Mouse (Mus musculus): Measurements from ENCODE around the gene Cyren. TPM values are rescaled to one million over a fixed set of nuclear protein-coding genes. Genes with fewer than 3 reads are reported as not detected.

Gene Cyren
- polyA plus RNA-seq, 1 experiment from 2014 or later, result 12.5 TPM

GRCm38 (mm10) chr6:34910371-34911219 is 32.7 kb upstream of the Cyren start, which contains the start of gene Wdr91:
Gene Wdr91, minus strand, starts transcription at chr6:34910876.
- no peaks in the 10 kb centered on the region for H3K9me3 ChIP-seq (ENCODE audit: control insufficient read depth, low read length)
- H3K4me2 ChIP-seq (ENCODE audit: low read length), result peak within 1 kb of the TSS; percentile 68
- H3K36me3 ChIP-seq (ENCODE audit: control insufficient read depth, insufficient read depth), result no peaks in the 10 kb centered on the region
- ATAC-seq, result peak; percentile 93
- WGBS, result 0% methylated on average over 50 of the region's 64 CpGs
- no peaks in the 10 kb centered on the region for H3K27me3 ChIP-seq (replicated peaks; ENCODE audit: control insufficient read depth, insufficient read depth, low read length)
- peak within 1 kb of the TSS; percentile 85 for H3K27ac ChIP-seq (ENCODE audit: low read length)
- H3K9ac ChIP-seq (replicated peaks; ENCODE audit: low read depth, low read length), result peak within 1 kb of the TSS; percentile 81
- H3K4me1 ChIP-seq (replicated peaks; ENCODE audit: control insufficient read depth, insufficient read depth, low read length), result peaks cover 9% of the 10 kb centered on the region
- peak within 1 kb of the TSS; percentile 86 for H3K4me3 ChIP-seq (replicated peaks; ENCODE audit: low read length)

- Histone ChIP-seq H3K27ac (ENCODE audit: low read length) (peak overlapping the region; percentile 85), H3K4me2 (ENCODE audit: low read length) (peak overlapping the region; percentile 68), H3K9ac (replicated peaks; ENCODE audit: low read depth, low read length) (peak overlapping the region; percentile 81), H3K27me3 (replicated peaks; ENCODE audit: control insufficient read depth, insufficient read depth, low read length) (no peaks in the 10 kb centered on the region), H3K9me3 (ENCODE audit: control insufficient read depth, low read length) (no peaks in the 10 kb centered on the region), H3K4me1 (replicated peaks; ENCODE audit: control insufficient read depth, insufficient read depth, low read length) (peaks cover 9% of the 10 kb centered on the region), H3K36me3 (ENCODE audit: control insufficient read depth, insufficient read depth) (peaks cover 4% of the 10 kb centered on the region; the same call in 1 of the 2 replicates), H3K4me3 (replicated peaks; ENCODE audit: low read length) (peak overlapping the region; percentile 86)
- WGBS, result 45% methylated on average over 8 of the region's 8 CpGs
- no peak; the same call in 1 of the 2 replicates for ATAC-seq
Observed at GRCm38 (mm10) chr6:34909631-34910345, 31.9 kb upstream of the Cyren start.

- WGBS, result 90% methylated on average over 18 of the region's 18 CpGs
- no peak for ATAC-seq
Observed at GRCm38 (mm10) chr6:34907696-34908260, 29.9 kb upstream of the Cyren start.

GRCm38 (mm10) chr6:34907121-34907614 is 29.3 kb upstream of the Cyren start:
- peaks cover 9% of the 10 kb centered on the region for H3K36me3 ChIP-seq (ENCODE audit: control insufficient read depth, insufficient read depth)
- peaks cover 9% of the 10 kb centered on the region for H3K4me1 ChIP-seq (replicated peaks; ENCODE audit: control insufficient read depth, insufficient read depth, low read length)
- H3K4me3 ChIP-seq (replicated peaks; ENCODE audit: low read length), result no peak overlapping the region
- no peaks in the 10 kb centered on the region for H3K27me3 ChIP-seq (replicated peaks; ENCODE audit: control insufficient read depth, insufficient read depth, low read length)
- H3K4me2 ChIP-seq (ENCODE audit: low read length), result no peak overlapping the region
- H3K9ac ChIP-seq (replicated peaks; ENCODE audit: low read depth, low read length), result no peak overlapping the region
- no peaks in the 10 kb centered on the region for H3K9me3 ChIP-seq (ENCODE audit: control insufficient read depth, low read length)
- 81% methylated on average over 2 of the region's 2 CpGs for WGBS
- ATAC-seq, result no peak
- no peak overlapping the region for H3K27ac ChIP-seq (ENCODE audit: low read length)

More at GRCm38 (mm10) chr6:34907696-34908260, 29.9 kb upstream of the Cyren start:
- peaks cover 9% of the 10 kb centered on the region for H3K36me3 ChIP-seq (ENCODE audit: control insufficient read depth, insufficient read depth)
- no peaks in the 10 kb centered on the region for H3K9me3 ChIP-seq (ENCODE audit: control insufficient read depth, low read length)
- no peak overlapping the region for H3K27ac ChIP-seq (ENCODE audit: low read length)
- H3K4me1 ChIP-seq (replicated peaks; ENCODE audit: control insufficient read depth, insufficient read depth, low read length), result peaks cover 9% of the 10 kb centered on the region
- no peak overlapping the region for H3K4me3 ChIP-seq (replicated peaks; ENCODE audit: low read length)
- H3K27me3 ChIP-seq (replicated peaks; ENCODE audit: control insufficient read depth, insufficient read depth, low read length), result no peaks in the 10 kb centered on the region
- no peak overlapping the region for H3K9ac ChIP-seq (replicated peaks; ENCODE audit: low read depth, low read length)
- no peak overlapping the region for H3K4me2 ChIP-seq (ENCODE audit: low read length)

- no peaks in the 10 kb centered on the region for H3K9me3 ChIP-seq (ENCODE audit: control insufficient read depth, low read length)
- 85% methylated on average over 4 of the region's 4 CpGs for WGBS
- peaks cover 9% of the 10 kb centered on the region for H3K4me1 ChIP-seq (replicated peaks; ENCODE audit: control insufficient read depth, insufficient read depth, low read length)
- H3K27ac ChIP-seq (ENCODE audit: low read length), result no peak overlapping the region
- H3K4me3 ChIP-seq (replicated peaks; ENCODE audit: low read length), result no peak overlapping the region
- no peaks in the 10 kb centered on the region for H3K27me3 ChIP-seq (replicated peaks; ENCODE audit: control insufficient read depth, insufficient read depth, low read length)
- peaks cover 9% of the 10 kb centered on the region for H3K36me3 ChIP-seq (ENCODE audit: control insufficient read depth, insufficient read depth)
- no peak overlapping the region for H3K4me2 ChIP-seq (ENCODE audit: low read length)
- ATAC-seq, result no peak
- H3K9ac ChIP-seq (replicated peaks; ENCODE audit: low read depth, low read length), result no peak overlapping the region
Observed at GRCm38 (mm10) chr6:34906661-34907060, 28.8 kb upstream of the Cyren start.

GRCm38 (mm10) chr6:34906125-34906524 is 28.3 kb upstream of the Cyren start:
- Histone ChIP-seq H3K27me3 (replicated peaks; ENCODE audit: control insufficient read depth, insufficient read depth, low read length) (no peaks in the 10 kb centered on the region), H3K9me3 (ENCODE audit: control insufficient read depth, low read length) (no peaks in the 10 kb centered on the region), H3K36me3 (ENCODE audit: control insufficient read depth, insufficient read depth) (peaks cover 12% of the 10 kb centered on the region), H3K27ac (ENCODE audit: low read length) (no peak overlapping the region), H3K4me3 (replicated peaks; ENCODE audit: low read length) (no peak overlapping the region), H3K4me1 (replicated peaks; ENCODE audit: control insufficient read depth, insufficient read depth, low read length) (peaks cover 9% of the 10 kb centered on the region), H3K9ac (replicated peaks; ENCODE audit: low read depth, low read length) (no peak overlapping the region), H3K4me2 (ENCODE audit: low read length) (no peak overlapping the region)
- 77% methylated on average over 2 of the region's 2 CpGs for WGBS
- ATAC-seq, result no peak

- Histone ChIP-seq H3K9ac (replicated peaks; ENCODE audit: low read depth, low read length) (no peak overlapping the region), H3K4me2 (ENCODE audit: low read length) (no peak overlapping the region), H3K27me3 (replicated peaks; ENCODE audit: control insufficient read depth, insufficient read depth, low read length) (no peaks in the 10 kb centered on the region), H3K9me3 (ENCODE audit: control insufficient read depth, low read length) (no peaks in the 10 kb centered on the region), H3K4me3 (replicated peaks; ENCODE audit: low read length) (no peak overlapping the region), H3K27ac (ENCODE audit: low read length) (no peak overlapping the region), H3K4me1 (replicated peaks; ENCODE audit: control insufficient read depth, insufficient read depth, low read length) (no peaks in the 10 kb centered on the region; the same call in 1 of the 2 replicates), H3K36me3 (ENCODE audit: control insufficient read depth, insufficient read depth) (peaks cover 12% of the 10 kb centered on the region)
- 93% methylated on average over 6 of the region's 6 CpGs for WGBS
- no peak for ATAC-seq
Observed at GRCm38 (mm10) chr6:34904361-34904760, 26.5 kb upstream of the Cyren start.

GRCm38 (mm10) chr6:34903851-34904250 is 26.0 kb upstream of the Cyren start:
- no peak overlapping the region for H3K27ac ChIP-seq (ENCODE audit: low read length)
- no peaks in the 10 kb centered on the region for H3K4me1 ChIP-seq (replicated peaks; ENCODE audit: control insufficient read depth, insufficient read depth, low read length)
- peaks cover 12% of the 10 kb centered on the region for H3K36me3 ChIP-seq (ENCODE audit: control insufficient read depth, insufficient read depth)
- ATAC-seq, result no peak
- WGBS, result 90% methylated on average over 10 of the region's 10 CpGs
- no peaks in the 10 kb centered on the region for H3K9me3 ChIP-seq (ENCODE audit: control insufficient read depth, low read length)
- no peaks in the 10 kb centered on the region for H3K27me3 ChIP-seq (replicated peaks; ENCODE audit: control insufficient read depth, insufficient read depth, low read length)
- H3K9ac ChIP-seq (replicated peaks; ENCODE audit: low read depth, low read length), result no peak overlapping the region
- no peak overlapping the region for H3K4me3 ChIP-seq (replicated peaks; ENCODE audit: low read length)
- H3K4me2 ChIP-seq (ENCODE audit: low read length), result no peak overlapping the region

- no peaks in the 10 kb centered on the region for H3K27me3 ChIP-seq (replicated peaks; ENCODE audit: control insufficient read depth, insufficient read depth, low read length)
- no peak for ATAC-seq
- H3K4me3 ChIP-seq (replicated peaks; ENCODE audit: low read length), result no peak overlapping the region
- no peak overlapping the region for H3K4me2 ChIP-seq (ENCODE audit: low read length)
- H3K4me1 ChIP-seq (replicated peaks; ENCODE audit: control insufficient read depth, insufficient read depth, low read length), result no peaks in the 10 kb centered on the region
- WGBS, result 84% methylated on average over 5 of the region's 5 CpGs
- peaks cover 12% of the 10 kb centered on the region for H3K36me3 ChIP-seq (ENCODE audit: control insufficient read depth, insufficient read depth)
- no peak overlapping the region for H3K9ac ChIP-seq (replicated peaks; ENCODE audit: low read depth, low read length)
- H3K9me3 ChIP-seq (ENCODE audit: control insufficient read depth, low read length), result no peaks in the 10 kb centered on the region
- H3K27ac ChIP-seq (ENCODE audit: low read length), result no peak overlapping the region
Observed at GRCm38 (mm10) chr6:34903441-34903840, 25.6 kb upstream of the Cyren start.
